In the genomic region with DNA sequence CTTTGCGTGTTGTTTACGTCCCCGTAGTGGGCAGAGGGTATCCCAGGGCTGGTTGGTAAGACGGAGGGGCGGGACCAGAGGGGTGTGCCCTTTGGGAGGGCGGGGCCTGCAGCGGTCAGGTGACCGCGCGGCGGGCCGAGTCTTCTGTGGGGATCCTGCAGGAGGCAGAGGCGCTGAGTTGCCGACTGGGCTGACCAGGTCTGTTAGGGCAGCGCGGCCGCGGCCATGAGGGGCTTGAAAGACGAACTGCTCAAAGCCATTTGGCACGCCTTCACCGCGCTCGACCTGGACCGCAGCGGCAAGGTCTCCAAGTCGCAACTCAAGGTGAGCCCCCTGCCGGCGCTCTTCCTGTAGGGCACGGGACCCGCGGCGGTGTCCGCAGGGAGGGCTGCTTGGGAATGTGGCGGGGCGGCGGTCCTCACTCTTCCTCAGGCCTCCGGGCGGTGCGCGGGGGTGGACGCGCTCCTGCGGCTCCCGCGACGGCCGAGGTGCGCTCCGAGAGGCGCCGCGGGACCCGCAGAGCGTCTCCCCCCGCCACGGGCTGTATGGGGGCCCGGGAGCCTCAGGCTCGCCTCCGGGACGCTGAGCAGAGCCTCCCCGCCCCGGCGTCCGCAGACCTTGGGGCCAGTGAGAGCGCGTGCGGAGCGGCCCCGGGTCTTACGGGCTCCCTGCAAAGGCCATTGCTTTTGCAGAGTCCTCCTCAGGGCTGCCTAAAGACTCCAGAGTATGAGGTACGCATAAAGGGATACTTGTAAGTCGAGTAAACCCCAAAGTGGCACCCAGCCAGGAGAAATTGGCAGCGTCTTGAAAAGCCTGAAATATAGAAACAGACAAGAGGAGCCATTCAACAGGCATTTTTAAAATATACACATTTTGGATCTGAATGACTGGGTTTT, we compare ENCODE assay signal across 8 mouse cellular contexts. TPM values are rescaled to one million over a fixed set of nuclear protein-coding genes. Genes with fewer than 3 reads are reported as not detected.
DNase-seq lines count a peak whose midpoint lies in the region; ATAC-seq lines count a peak whose summit lies in the region.

A gene (plus strand): TSS at position 126 of the 896 bp plus-strand sequence.

- H3K4me3 ChIP-seq in brown adipose tissue, adult 24 weeks (ENCODE audit: insufficient read depth, low read depth, low read length): peak within 1 kb of the TSS; percentile 98
- H3K4me3 ChIP-seq in heart, embryonic 14.5 days (ENCODE audit: control insufficient read depth in 1 of 2, insufficient read depth in 1 of 2, low read depth in 1 of 2, low read length in 2 of 2): peak within 1 kb of the TSS; percentile 68 to 81
- peak within 1 kb of the TSS; percentile 85 for H3K4me3 ChIP-seq in liver, embryonic 13.5 days (replicated peaks)
- peak within 1 kb of the TSS; percentile 63 for H3K4me3 ChIP-seq in stomach, embryonic 16.5 days (replicated peaks; ENCODE audit: low read length)

- peak within 1 kb of the TSS; percentile 90 for H3K9ac ChIP-seq in heart, embryonic 14.5 days (ENCODE audit: low read length)
- H3K9ac ChIP-seq in liver, embryonic 13.5 days: peak within 1 kb of the TSS; percentile 91
- H3K9ac ChIP-seq in stomach, embryonic 16.5 days (ENCODE audit: low read length): peak within 1 kb of the TSS; percentile 89

- WGBS in heart, embryonic 14.5 days: under 1% methylated on average over 61 of the region's 73 CpGs
- under 1% methylated on average over 73 of the region's 73 CpGs for WGBS in liver, embryonic 13.5 days (ENCODE audit: insufficient replicate concordance)
- under 1% methylated on average over 73 of the region's 73 CpGs for WGBS in stomach, embryonic 16.5 days

- peaks cover 7% of the 10 kb centered on the region for H3K36me3 ChIP-seq in heart, embryonic 14.5 days (ENCODE audit: control insufficient read depth, insufficient read depth, low read length)
- H3K36me3 ChIP-seq in liver, embryonic 13.5 days: no peaks in the 10 kb centered on the region
- no peaks in the 10 kb centered on the region for H3K36me3 ChIP-seq in stomach, embryonic 16.5 days (ENCODE audit: control insufficient read depth, insufficient read depth, low read length)

- no peaks in the 10 kb centered on the region for H3K9me3 ChIP-seq in heart, embryonic 14.5 days (ENCODE audit: control insufficient read depth, low read length)
- H3K9me3 ChIP-seq in liver, embryonic 13.5 days (replicated peaks): no peaks in the 10 kb centered on the region
- no peaks in the 10 kb centered on the region for H3K9me3 ChIP-seq in stomach, embryonic 16.5 days (replicated peaks; ENCODE audit: control insufficient read depth, low read length)

- DNase-seq in CD4-positive helper T cell, adult 2 months (ENCODE audit: low read depth, low spot score): peak; percentile 87
- DNase-seq in fibroblast of lung, adult 2 months (ENCODE audit: low read depth): peak; percentile 75
- peak; percentile 94 for DNase-seq in kidney, postnatal 14 days
- DNase-seq in liver, embryonic 13.5 days: peak; percentile 86
- DNase-seq in neural tube, embryonic 10.5 days (ENCODE audit: extremely low spot score, low spot score): peak; percentile 93

- peak within 1 kb of the TSS; percentile 82 for H3K4me2 ChIP-seq in heart, embryonic 14.5 days (ENCODE audit: low read length)
- H3K4me2 ChIP-seq in liver, embryonic 13.5 days: peak within 1 kb of the TSS; percentile 83
- peak within 1 kb of the TSS; percentile 86 for H3K4me2 ChIP-seq in stomach, embryonic 16.5 days (ENCODE audit: low read depth, low read length)

- H3K27me3 ChIP-seq in heart, embryonic 14.5 days (ENCODE audit: control insufficient read depth, insufficient read depth, low read length): no peaks in the 10 kb centered on the region
- no peaks in the 10 kb centered on the region for H3K27me3 ChIP-seq in liver, embryonic 13.5 days
- H3K27me3 ChIP-seq in stomach, embryonic 16.5 days (ENCODE audit: control insufficient read depth, insufficient read depth, low read length): no peaks in the 10 kb centered on the region

- peaks cover 5% of the 10 kb centered on the region; the same call in 1 of the 2 replicates for H3K4me1 ChIP-seq in brown adipose tissue, adult 24 weeks (ENCODE audit: control insufficient read depth, insufficient read depth, insufficient read length, low read length)
- H3K4me1 ChIP-seq in heart, embryonic 14.5 days (ENCODE audit: control insufficient read depth in 2 of 2, insufficient read depth in 2 of 2, low read length in 2 of 2): peaks cover 0 to 5% of the 10 kb centered on the region in 2 experiments; a peak in 2 of 4 replicates
- peaks cover 29% of the 10 kb centered on the region for H3K4me1 ChIP-seq in liver, embryonic 13.5 days (replicated peaks)
- peaks cover 4% of the 10 kb centered on the region; the same call in 1 of the 2 replicates for H3K4me1 ChIP-seq in stomach, embryonic 16.5 days (ENCODE audit: control insufficient read depth, insufficient read depth, low read length)

- H3K27ac ChIP-seq in brown adipose tissue, adult 24 weeks (replicated peaks; ENCODE audit: low read depth, low read length): peak within 1 kb of the TSS; percentile 85
- H3K27ac ChIP-seq in heart, embryonic 14.5 days (replicated peaks in 1 of 2; ENCODE audit: control insufficient read depth in 1 of 2, insufficient read depth in 1 of 2, low read depth in 2 of 2, low read length in 2 of 2): peak within 1 kb of the TSS; percentile 90 to 96
- H3K27ac ChIP-seq in liver, embryonic 13.5 days: peak within 1 kb of the TSS; percentile 81
- peak within 1 kb of the TSS; percentile 86 for H3K27ac ChIP-seq in stomach, embryonic 16.5 days (ENCODE audit: low read length)

- peak; percentile 99 for ATAC-seq in heart, embryonic 14.5 days (ENCODE audit: insufficient number of reproducible peaks, insufficient read depth, low FRiP score, low read depth)
- ATAC-seq in liver, embryonic 13.5 days (ENCODE audit: low read depth): peak; percentile 99
- ATAC-seq in stomach, embryonic 16.5 days (ENCODE audit: insufficient read depth, low FRiP score): peak; percentile 98

RNA-seq across cellular contexts. Expression of the gene that starts here (rescaled TPM):
- polyA plus RNA-seq in brown adipose tissue, adult 24 weeks (2012; ENCODE audit: insufficient read depth, insufficient read length, missing spikeins): 4.9 and 5.1 TPM in 2 replicates
- polyA plus RNA-seq in heart, embryonic 14.5 days (2014; fragmentation: Nextera tagmentation; extraction: Ambion mirVana): 17.8 and 19.0 TPM in 2 replicates
- 10.2 and 12.9 TPM in 2 replicates for polyA plus RNA-seq in liver, embryonic 13.5 days (2015; fragmentation: Nextera tagmentation; extraction: Ambion mirVana)
- polyA plus RNA-seq in stomach, embryonic 16.5 days (2015; fragmentation: Nextera tagmentation; extraction: Ambion mirVana): 23.2 and 25.8 TPM in 2 replicates

Comparison
In these comparisons a context has a peak if more than half of its experiments do, and no peak if none do; other contexts are left out.
1. Peak in every context shown above with its lines: DNase-seq, ATAC-seq, H3K4me3 ChIP-seq and H3K27ac ChIP-seq.